Mouse (Mus musculus): ENCODE measurements around the gene Plek2. TPM values are rescaled to one million over a fixed set of nuclear protein-coding genes. Genes with fewer than 3 reads are reported as not detected.
A peak's percentile ranks its signal among the peaks of the same experiment; 100 is the strongest.

Gene Plek2
- 0.55 TPM for polyA plus RNA-seq (2012; fragmentation: generic; extraction: Trizol)

- Histone ChIP-seq H3K27me3 (ENCODE audit: control insufficient read depth, insufficient read depth, insufficient read length) (no peaks in the 10 kb centered on the region), H3K4me3 (peak within 1 kb of the TSS; percentile 7), H3K79me2 (ENCODE audit: control insufficient read depth, insufficient read depth) (no peaks in the 10 kb centered on the region), H3ac (ENCODE audit: control insufficient read depth, insufficient read length) (no peak within 1 kb of the TSS), H3K4me2 (ENCODE audit: low read depth) (peak within 1 kb of the TSS; percentile 78), H3K36me3 (ENCODE audit: control insufficient read depth, insufficient read depth) (no peaks in the 10 kb centered on the region)
- TF ChIP-seq MYOG (IDR thresholded peaks at IDR 0.05; ENCODE audit: control insufficient read depth in 1 of 3, insufficient read depth in 1 of 3, insufficient read length in 2 of 3, low read depth in 2 of 3) (no peak), SRF (IDR thresholded peaks at IDR 0.05; ENCODE audit: control insufficient read depth, insufficient read length, low read depth) (no peak)
Observed at GRCm38 (mm10) chr12:78906707-78907162, at the start of gene Plek2. TSS of gene Plek2 (minus strand) at chr12:78906964.

- Histone ChIP-seq H3K27me3 (ENCODE audit: control insufficient read depth, insufficient read depth, insufficient read length) (no peaks in the 10 kb centered on the region), H3K4me2 (ENCODE audit: low read depth) (no peak overlapping the region)
Observed at GRCm38 (mm10) chr12:78956405-78956804, 49.6 kb upstream of the Plek2 start.

DNA sequence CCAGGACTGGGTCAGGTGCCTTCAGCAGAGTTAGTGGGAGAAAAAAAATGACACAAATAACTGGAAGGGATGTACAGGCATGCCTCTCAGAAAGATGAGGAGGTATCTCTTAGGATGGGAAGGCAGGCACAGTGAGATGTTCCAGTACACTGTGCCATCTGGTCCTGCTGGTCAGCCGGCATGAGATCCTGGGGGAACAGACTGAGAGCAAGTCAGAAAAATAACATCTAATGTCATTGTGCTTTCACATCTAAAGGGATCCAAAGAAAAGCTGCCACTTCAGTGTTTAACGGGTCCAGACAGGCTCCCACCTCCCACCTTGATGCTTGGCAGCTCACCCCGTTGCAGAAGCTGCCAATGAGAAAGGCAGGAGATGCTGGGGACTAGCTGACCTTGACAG lies 45.7 kb upstream of the Plek2 start:
- peak overlapping the region; percentile 60 for H3K4me2 ChIP-seq (ENCODE audit: low read depth)
- TF ChIP-seq POLR2A (IDR thresholded peaks at IDR 0.05; ENCODE audit: insufficient read length, low read depth) (no peak), MYOD1 (IDR thresholded peaks at IDR 0.05; ENCODE audit: control insufficient read depth in 1 of 3, insufficient read length in 2 of 3, low read depth in 2 of 3) (no peak), SRF (IDR thresholded peaks at IDR 0.05; ENCODE audit: control insufficient read depth, insufficient read length, low read depth) (no peak)
- no peak overlapping the region for H3K4me3 ChIP-seq
- no peak overlapping the region for H3ac ChIP-seq (ENCODE audit: control insufficient read depth, insufficient read length)
- H3K27me3 ChIP-seq (ENCODE audit: control insufficient read depth, insufficient read depth, insufficient read length), result no peaks in the 10 kb centered on the region
- H3K79me2 ChIP-seq (ENCODE audit: control insufficient read depth, insufficient read depth), result no peaks in the 10 kb centered on the region
- H3K36me3 ChIP-seq (ENCODE audit: control insufficient read depth, insufficient read depth), result no peaks in the 10 kb centered on the region

More at GRCm38 (mm10) chr12:78956405-78956804, 49.6 kb upstream of the Plek2 start:
- H3K36me3 ChIP-seq (ENCODE audit: control insufficient read depth, insufficient read depth), result no peaks in the 10 kb centered on the region
- H3K79me2 ChIP-seq (ENCODE audit: control insufficient read depth, insufficient read depth), result no peaks in the 10 kb centered on the region
- H3ac ChIP-seq (ENCODE audit: control insufficient read depth, insufficient read length), result no peak overlapping the region
- TF ChIP-seq TCF12 (IDR thresholded peaks at IDR 0.05; ENCODE audit: insufficient read depth, poor library complexity, severe bottlenecking), result no peak
- TF ChIP-seq POLR2A (IDR thresholded peaks at IDR 0.05; ENCODE audit: insufficient read length, low read depth), result no peak
- TF ChIP-seq REST (IDR thresholded peaks at IDR 0.05; ENCODE audit: insufficient read depth, insufficient read length), result no peak
- TF ChIP-seq SRF (IDR thresholded peaks at IDR 0.05; ENCODE audit: control insufficient read depth, insufficient read length, low read depth), result no peak
- TF ChIP-seq USF1 (IDR thresholded peaks at IDR 0.05; ENCODE audit: low read depth), result no peak
- TF ChIP-seq CEBPB (IDR thresholded peaks at IDR 0.05; ENCODE audit: insufficient read depth, poor library complexity, severe bottlenecking), result no peak
- TF ChIP-seq MYOD1 (IDR thresholded peaks at IDR 0.05; ENCODE audit: control insufficient read depth in 1 of 3, insufficient read length in 2 of 3, low read depth in 2 of 3), result no peak
- TF ChIP-seq MAX (IDR thresholded peaks at IDR 0.05; ENCODE audit: low read depth), result no peak
- no peak for TF ChIP-seq MYOG (IDR thresholded peaks at IDR 0.05; ENCODE audit: control insufficient read depth in 1 of 3, insufficient read depth in 1 of 3, insufficient read length in 2 of 3, low read depth in 2 of 3)
- TF ChIP-seq POLR2AphosphoS2 (IDR thresholded peaks at IDR 0.05; ENCODE audit: insufficient read length, low read depth), result no peak
- no peak for TF ChIP-seq TCF3 (IDR thresholded peaks at IDR 0.05; ENCODE audit: insufficient read length, low read depth)
- TF ChIP-seq E2F4 (IDR thresholded peaks at IDR 0.05; ENCODE audit: insufficient read depth), result no peak
- H3K4me3 ChIP-seq, result no peak overlapping the region

GRCm38 (mm10) chr12:78952053-78952452 lies 45.3 kb upstream of the Plek2 start:
- H3K4me2 ChIP-seq (ENCODE audit: low read depth), result peak overlapping the region; percentile 60

DNA sequence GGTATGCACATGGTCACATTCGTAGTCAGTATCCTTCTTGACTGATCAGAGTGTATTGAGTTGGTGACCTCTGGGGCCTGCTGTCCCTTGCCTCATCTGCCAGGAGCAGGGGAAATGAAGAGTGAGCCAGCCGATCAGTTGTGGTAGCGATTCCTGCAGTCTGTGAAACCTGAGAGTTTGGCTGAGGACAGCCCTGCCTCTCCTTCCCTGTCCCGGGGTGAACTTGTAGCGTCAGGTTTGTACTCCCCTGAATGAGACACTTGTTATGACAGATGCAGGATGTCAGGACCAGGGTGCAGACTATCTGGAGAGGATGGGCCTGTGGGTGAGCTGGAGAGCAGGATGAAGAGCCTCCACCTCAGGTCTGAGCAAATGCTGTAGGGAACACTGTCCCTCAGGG lies 40.9 kb upstream of the Plek2 start:
- Histone ChIP-seq H3K4me3 (no peak overlapping the region), H3K4me2 (ENCODE audit: low read depth) (no peak overlapping the region), H3ac (ENCODE audit: control insufficient read depth, insufficient read length) (no peak overlapping the region), H3K27me3 (ENCODE audit: control insufficient read depth, insufficient read depth, insufficient read length) (no peaks in the 10 kb centered on the region), H3K79me2 (ENCODE audit: control insufficient read depth, insufficient read depth) (no peaks in the 10 kb centered on the region), H3K36me3 (ENCODE audit: control insufficient read depth, insufficient read depth) (no peaks in the 10 kb centered on the region)
- no peak for TF ChIP-seq USF1 (IDR thresholded peaks at IDR 0.05; ENCODE audit: low read depth)
- no peak for TF ChIP-seq POLR2A (IDR thresholded peaks at IDR 0.05; ENCODE audit: insufficient read length, low read depth)
- TF ChIP-seq POLR2AphosphoS2 (IDR thresholded peaks at IDR 0.05; ENCODE audit: insufficient read length, low read depth), result no peak
- TF ChIP-seq MYOG (IDR thresholded peaks at IDR 0.05; ENCODE audit: control insufficient read depth in 1 of 3, insufficient read depth in 1 of 3, insufficient read length in 2 of 3, low read depth in 2 of 3), result no peak
- TF ChIP-seq CEBPB (IDR thresholded peaks at IDR 0.05; ENCODE audit: insufficient read depth, poor library complexity, severe bottlenecking), result no peak

More at GRCm38 (mm10) chr12:78952053-78952452, 45.3 kb upstream of the Plek2 start:
- Histone ChIP-seq H3K27me3 (ENCODE audit: control insufficient read depth, insufficient read depth, insufficient read length) (no peaks in the 10 kb centered on the region), H3K4me3 (no peak overlapping the region), H3K79me2 (ENCODE audit: control insufficient read depth, insufficient read depth) (no peaks in the 10 kb centered on the region), H3ac (ENCODE audit: control insufficient read depth, insufficient read length) (no peak overlapping the region), H3K36me3 (ENCODE audit: control insufficient read depth, insufficient read depth) (no peaks in the 10 kb centered on the region)
- TF ChIP-seq E2F4 (IDR thresholded peaks at IDR 0.05; ENCODE audit: insufficient read depth) (no peak), REST (IDR thresholded peaks at IDR 0.05; ENCODE audit: insufficient read depth, insufficient read length) (no peak), MAX (IDR thresholded peaks at IDR 0.05; ENCODE audit: low read depth) (no peak), CEBPB (IDR thresholded peaks at IDR 0.05; ENCODE audit: insufficient read depth, poor library complexity, severe bottlenecking) (no peak), MYOG (IDR thresholded peaks at IDR 0.05; ENCODE audit: control insufficient read depth in 1 of 3, insufficient read depth in 1 of 3, insufficient read length in 2 of 3, low read depth in 2 of 3) (no peak), MYOD1 (IDR thresholded peaks at IDR 0.05; ENCODE audit: control insufficient read depth in 1 of 3, insufficient read length in 2 of 3, low read depth in 2 of 3) (no peak), TCF12 (IDR thresholded peaks at IDR 0.05; ENCODE audit: insufficient read depth, poor library complexity, severe bottlenecking) (no peak), SRF (IDR thresholded peaks at IDR 0.05; ENCODE audit: control insufficient read depth, insufficient read length, low read depth) (no peak), USF1 (IDR thresholded peaks at IDR 0.05; ENCODE audit: low read depth) (no peak), TCF3 (IDR thresholded peaks at IDR 0.05; ENCODE audit: insufficient read length, low read depth) (no peak), POLR2A (IDR thresholded peaks at IDR 0.05; ENCODE audit: insufficient read length, low read depth) (no peak), POLR2AphosphoS2 (IDR thresholded peaks at IDR 0.05; ENCODE audit: insufficient read length, low read depth) (no peak)

Data from myocyte (in vitro differentiated cells).